Mouse (Mus musculus): ENCODE data around the gene Ifna5. TPM values are rescaled to one million over a fixed set of nuclear protein-coding genes. Genes with fewer than 3 reads are reported as not detected.
"Not testable (repeated sequence)": the region's sequence is repeated elsewhere in the genome, so short reads cannot be mapped to it uniquely, and the experiment has no call there.

The Ifna5 gene
- polyA plus RNA-seq (2014; fragmentation: Nextera tagmentation; extraction: Ambion mirVana) = not detected in 2 replicates

DNA sequence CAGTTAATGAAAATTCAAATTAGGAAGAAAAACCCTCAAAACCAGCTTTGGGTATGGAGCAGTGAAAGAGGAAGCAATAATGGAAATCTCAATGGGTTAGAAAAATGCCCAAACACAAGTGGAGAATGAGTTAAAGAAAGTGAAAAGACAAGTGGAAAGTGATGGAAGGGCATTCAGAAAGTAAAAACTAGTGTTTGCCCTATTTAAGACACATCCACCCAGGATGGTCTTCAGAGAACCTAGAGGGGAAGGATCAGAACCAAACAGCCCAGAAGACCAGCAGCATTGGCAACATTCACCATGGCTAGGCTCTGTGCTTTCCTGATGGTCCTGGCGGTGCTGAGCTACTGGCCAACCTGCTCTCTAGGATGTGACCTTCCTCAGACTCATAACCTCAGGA is at the start of gene Ifna5:
TSS of gene Ifna5 (plus strand) at position 301 of the 400 bp plus-strand sequence.
- not testable (repeated sequence) for H3K36me3 ChIP-seq (ENCODE audit: control insufficient read depth, insufficient read depth, low read length); ATAC-seq (replicated peaks; ENCODE audit: low FRiP score); H3K4me2 ChIP-seq; H3K27me3 ChIP-seq (replicated peaks; ENCODE audit: control insufficient read depth, insufficient read depth, low read length); H3K9me3 ChIP-seq (ENCODE audit: control insufficient read depth, low read length); H3K4me1 ChIP-seq (replicated peaks; ENCODE audit: control insufficient read depth, insufficient read depth, low read length); H3K9ac ChIP-seq (ENCODE audit: low read depth, low read length); H3K4me3 ChIP-seq (ENCODE audit: low read depth, low read length); DNase-seq (ENCODE audit: low spot score); H3K27ac ChIP-seq (ENCODE audit: low read depth, low read length)
- 61% methylated on average over 1 of the region's 1 CpGs for WGBS

DNA sequence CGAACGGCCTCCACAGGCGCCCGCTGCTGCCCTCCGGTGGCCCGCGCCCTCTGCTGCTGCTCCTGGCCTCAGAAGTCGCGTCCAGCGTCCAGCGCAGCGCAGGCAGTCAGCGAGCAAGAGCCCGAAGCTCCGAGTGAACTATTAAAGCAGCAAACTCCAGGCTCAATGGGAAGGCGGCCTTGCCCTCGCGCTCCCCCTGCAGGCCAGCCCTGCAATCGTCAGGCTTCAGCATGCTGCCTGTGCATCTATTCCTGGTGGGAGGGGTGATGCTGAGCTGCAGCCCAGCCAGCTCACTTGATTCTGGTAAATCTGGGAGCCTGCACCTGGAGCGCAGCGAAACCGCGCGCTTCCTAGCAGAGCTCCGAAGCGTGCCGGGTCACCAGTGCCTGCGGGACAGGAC is 46.9 kb upstream of the Ifna5 start, which contains the start of gene Gm13277:
TSS of gene Gm13277 (plus strand) at position 231 of the 400 bp plus-strand sequence.
- ATAC-seq (replicated peaks; ENCODE audit: low FRiP score); H3K27me3 ChIP-seq (replicated peaks; ENCODE audit: control insufficient read depth, insufficient read depth, low read length); H3K4me3 ChIP-seq (ENCODE audit: low read depth, low read length); H3K4me1 ChIP-seq (replicated peaks; ENCODE audit: control insufficient read depth, insufficient read depth, low read length); H3K4me2 ChIP-seq; H3K36me3 ChIP-seq (ENCODE audit: control insufficient read depth, insufficient read depth, low read length); H3K27ac ChIP-seq (ENCODE audit: low read depth, low read length); H3K9ac ChIP-seq (ENCODE audit: low read depth, low read length); DNase-seq (ENCODE audit: low spot score); H3K9me3 ChIP-seq (ENCODE audit: control insufficient read depth, low read length): not testable (repeated sequence)
- 0% methylated on average over 4 of the region's 28 CpGs for WGBS

DNA sequence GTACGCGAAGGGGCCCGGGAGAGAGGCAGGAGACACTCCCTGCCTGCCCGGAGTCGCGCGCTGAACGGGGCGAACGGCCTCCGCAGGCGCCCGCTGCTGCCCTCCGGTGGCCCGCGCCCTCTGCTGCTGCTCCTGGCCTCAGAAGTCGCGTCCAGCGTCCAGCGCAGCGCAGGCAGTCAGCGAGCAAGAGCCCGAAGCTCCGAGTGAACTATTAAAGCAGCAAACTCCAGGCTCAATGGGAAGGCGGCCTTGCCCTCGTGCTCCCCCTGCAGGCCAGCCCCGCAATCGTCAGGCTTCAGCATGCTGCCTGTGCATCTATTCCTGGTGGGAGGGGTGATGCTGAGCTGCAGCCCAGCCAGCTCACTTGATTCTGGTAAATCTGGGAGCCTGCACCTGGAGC is 44.1 kb upstream of the Ifna5 start, which contains the start of gene Gm13278:
TSS of gene Gm13278 (plus strand) at position 301 of the 400 bp plus-strand sequence.
- not testable (repeated sequence) for H3K27ac ChIP-seq (ENCODE audit: low read depth, low read length); DNase-seq (ENCODE audit: low spot score); H3K9ac ChIP-seq (ENCODE audit: low read depth, low read length); H3K4me1 ChIP-seq (replicated peaks; ENCODE audit: control insufficient read depth, insufficient read depth, low read length); H3K4me3 ChIP-seq (ENCODE audit: low read depth, low read length); H3K36me3 ChIP-seq (ENCODE audit: control insufficient read depth, insufficient read depth, low read length); ATAC-seq (replicated peaks; ENCODE audit: low FRiP score); H3K9me3 ChIP-seq (ENCODE audit: control insufficient read depth, low read length); H3K4me2 ChIP-seq; H3K27me3 ChIP-seq (replicated peaks; ENCODE audit: control insufficient read depth, insufficient read depth, low read length)
- WGBS = no CpG with 5 or more reads among the region's 28 CpGs

DNA sequence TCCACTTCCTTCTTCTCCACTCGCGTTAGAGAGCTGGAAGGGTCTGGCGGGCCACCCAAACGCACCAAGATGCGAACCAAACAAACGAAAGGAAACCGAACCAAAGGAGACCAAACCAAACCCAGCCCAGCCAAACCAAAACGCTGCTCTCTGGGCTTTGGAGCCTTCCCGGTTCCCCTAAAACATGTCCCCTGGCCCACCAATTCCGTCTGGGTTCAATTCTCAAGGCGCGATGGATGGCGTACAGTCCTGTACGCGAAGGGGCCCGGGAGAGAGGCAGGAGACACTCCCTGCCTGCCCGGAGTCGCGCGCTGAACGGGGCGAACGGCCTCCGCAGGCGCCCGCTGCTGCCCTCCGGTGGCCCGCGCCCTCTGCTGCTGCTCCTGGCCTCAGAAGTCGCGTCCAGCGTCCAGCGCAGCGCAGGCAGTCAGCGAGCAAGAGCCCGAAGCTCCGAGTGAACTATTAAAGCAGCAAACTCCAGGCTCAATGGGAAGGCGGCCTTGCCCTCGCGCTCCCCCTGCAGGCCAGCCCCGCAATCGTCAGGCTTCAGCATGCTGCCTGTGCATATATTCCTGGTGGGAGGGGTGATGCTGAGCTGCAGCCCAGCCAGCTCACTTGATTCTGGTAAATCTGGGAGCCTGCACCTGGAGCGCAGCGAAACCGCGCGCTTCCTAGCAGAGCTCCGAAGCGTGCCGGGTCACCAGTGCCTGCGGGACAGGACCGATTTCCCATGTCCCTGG is 41.2 kb upstream of the Ifna5 start, which contains the start of gene Gm13275:
TSS of gene Gm13275 (plus strand) at position 552 of the 740 bp plus-strand sequence.
- H3K27ac ChIP-seq (ENCODE audit: low read depth, low read length); H3K9me3 ChIP-seq (ENCODE audit: control insufficient read depth, low read length); ATAC-seq (replicated peaks; ENCODE audit: low FRiP score); DNase-seq (ENCODE audit: low spot score); H3K4me3 ChIP-seq (ENCODE audit: low read depth, low read length); H3K27me3 ChIP-seq (replicated peaks; ENCODE audit: control insufficient read depth, insufficient read depth, low read length); H3K9ac ChIP-seq (ENCODE audit: low read depth, low read length); H3K36me3 ChIP-seq (ENCODE audit: control insufficient read depth, insufficient read depth, low read length); H3K4me2 ChIP-seq; H3K4me1 ChIP-seq (replicated peaks; ENCODE audit: control insufficient read depth, insufficient read depth, low read length): not testable (repeated sequence)
- 0% methylated on average over 6 of the region's 52 CpGs for WGBS

DNA sequence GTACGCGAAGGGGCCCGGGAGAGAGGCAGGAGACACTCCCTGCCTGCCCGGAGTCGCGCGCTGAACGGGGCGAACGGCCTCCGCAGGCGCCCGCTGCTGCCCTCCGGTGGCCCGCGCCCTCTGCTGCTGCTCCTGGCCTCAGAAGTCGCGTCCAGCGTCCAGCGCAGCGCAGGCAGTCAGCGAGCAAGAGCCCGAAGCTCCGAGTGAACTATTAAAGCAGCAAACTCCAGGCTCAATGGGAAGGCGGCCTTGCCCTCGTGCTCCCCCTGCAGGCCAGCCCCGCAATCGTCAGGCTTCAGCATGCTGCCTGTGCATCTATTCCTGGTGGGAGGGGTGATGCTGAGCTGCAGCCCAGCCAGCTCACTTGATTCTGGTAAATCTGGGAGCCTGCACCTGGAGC is 38.2 kb upstream of the Ifna5 start, which contains the start of gene Gm13279:
TSS of gene Gm13279 (plus strand) at position 301 of the 400 bp plus-strand sequence.
- H3K36me3 ChIP-seq (ENCODE audit: control insufficient read depth, insufficient read depth, low read length); H3K9ac ChIP-seq (ENCODE audit: low read depth, low read length); H3K4me1 ChIP-seq (replicated peaks; ENCODE audit: control insufficient read depth, insufficient read depth, low read length); H3K4me2 ChIP-seq; H3K4me3 ChIP-seq (ENCODE audit: low read depth, low read length); H3K27me3 ChIP-seq (replicated peaks; ENCODE audit: control insufficient read depth, insufficient read depth, low read length); H3K27ac ChIP-seq (ENCODE audit: low read depth, low read length); DNase-seq (ENCODE audit: low spot score); ATAC-seq (replicated peaks; ENCODE audit: low FRiP score); H3K9me3 ChIP-seq (ENCODE audit: control insufficient read depth, low read length): not testable (repeated sequence)
- WGBS = no CpG with 5 or more reads among the region's 28 CpGs

DNA sequence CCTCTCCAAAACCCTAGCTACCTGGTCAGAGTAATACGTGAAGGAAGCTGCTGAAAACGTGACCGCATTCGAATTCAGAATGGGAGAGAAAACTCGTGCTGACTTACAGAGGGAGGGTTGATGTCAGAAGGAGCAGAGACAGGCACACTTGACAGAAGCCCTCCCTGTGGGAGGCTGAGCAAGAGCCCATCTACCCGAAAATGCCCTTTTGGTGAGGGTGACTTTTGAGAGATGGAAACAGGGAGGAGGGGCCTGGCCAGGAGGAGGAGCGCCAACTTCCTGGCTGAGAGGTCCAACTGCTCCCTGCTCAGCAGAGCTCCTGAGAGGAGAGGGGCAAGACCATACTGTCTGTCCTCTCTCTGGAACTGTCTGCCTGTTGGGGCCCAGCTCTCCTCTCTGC is 36.0 kb upstream of the Ifna5 start, which contains the start of gene Gm13285:
TSS of gene Gm13285 (plus strand) at position 301 of the 400 bp plus-strand sequence.
- not testable (repeated sequence) for H3K27me3 ChIP-seq (replicated peaks; ENCODE audit: control insufficient read depth, insufficient read depth, low read length); H3K27ac ChIP-seq (ENCODE audit: low read depth, low read length); H3K36me3 ChIP-seq (ENCODE audit: control insufficient read depth, insufficient read depth, low read length); H3K4me3 ChIP-seq (ENCODE audit: low read depth, low read length); H3K9ac ChIP-seq (ENCODE audit: low read depth, low read length); H3K4me1 ChIP-seq (replicated peaks; ENCODE audit: control insufficient read depth, insufficient read depth, low read length); H3K9me3 ChIP-seq (ENCODE audit: control insufficient read depth, low read length); ATAC-seq (replicated peaks; ENCODE audit: low FRiP score); DNase-seq (ENCODE audit: low spot score); H3K4me2 ChIP-seq
- WGBS = 6% methylated on average over 2 of the region's 7 CpGs

DNA sequence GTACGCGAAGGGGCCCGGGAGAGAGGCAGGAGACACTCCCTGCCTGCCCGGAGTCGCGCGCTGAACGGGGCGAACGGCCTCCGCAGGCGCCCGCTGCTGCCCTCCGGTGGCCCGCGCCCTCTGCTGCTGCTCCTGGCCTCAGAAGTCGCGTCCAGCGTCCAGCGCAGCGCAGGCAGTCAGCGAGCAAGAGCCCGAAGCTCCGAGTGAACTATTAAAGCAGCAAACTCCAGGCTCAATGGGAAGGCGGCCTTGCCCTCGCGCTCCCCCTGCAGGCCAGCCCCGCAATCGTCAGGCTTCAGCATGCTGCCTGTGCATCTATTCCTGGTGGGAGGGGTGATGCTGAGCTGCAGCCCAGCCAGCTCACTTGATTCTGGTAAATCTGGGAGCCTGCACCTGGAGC is 32.4 kb upstream of the Ifna5 start, which contains the start of gene Gm13287:
TSS of gene Gm13287 (plus strand) at position 301 of the 400 bp plus-strand sequence.
- H3K27me3 ChIP-seq (replicated peaks; ENCODE audit: control insufficient read depth, insufficient read depth, low read length); H3K4me1 ChIP-seq (replicated peaks; ENCODE audit: control insufficient read depth, insufficient read depth, low read length); H3K36me3 ChIP-seq (ENCODE audit: control insufficient read depth, insufficient read depth, low read length); ATAC-seq (replicated peaks; ENCODE audit: low FRiP score); H3K4me2 ChIP-seq; H3K4me3 ChIP-seq (ENCODE audit: low read depth, low read length); H3K9ac ChIP-seq (ENCODE audit: low read depth, low read length); H3K27ac ChIP-seq (ENCODE audit: low read depth, low read length); H3K9me3 ChIP-seq (ENCODE audit: control insufficient read depth, low read length); DNase-seq (ENCODE audit: low spot score): not testable (repeated sequence)
- no CpG with 5 or more reads among the region's 29 CpGs for WGBS

DNA sequence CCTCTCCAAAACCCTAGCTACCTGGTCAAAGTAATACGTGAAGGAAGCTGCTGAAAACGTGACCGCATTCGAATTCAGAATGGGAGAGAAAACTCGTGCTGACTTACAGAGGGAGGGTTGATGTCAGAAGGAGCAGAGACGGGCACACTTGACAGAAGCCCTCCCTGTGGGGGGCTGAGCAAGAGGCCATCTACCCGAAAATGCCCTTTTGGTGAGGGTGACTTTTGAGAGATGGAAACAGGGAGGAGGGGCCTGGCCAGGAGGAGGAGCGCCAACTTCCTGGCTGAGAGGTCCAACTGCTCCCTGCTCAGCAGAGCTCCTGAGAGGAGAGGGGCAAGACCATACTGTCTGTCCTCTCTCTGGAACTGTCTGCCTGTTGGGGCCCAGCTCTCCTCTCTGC is 30.1 kb upstream of the Ifna5 start, which contains the start of gene Gm13288:
TSS of gene Gm13288 (plus strand) at position 301 of the 400 bp plus-strand sequence.
- H3K9ac ChIP-seq (ENCODE audit: low read depth, low read length); ATAC-seq (replicated peaks; ENCODE audit: low FRiP score); H3K4me2 ChIP-seq; H3K27me3 ChIP-seq (replicated peaks; ENCODE audit: control insufficient read depth, insufficient read depth, low read length); H3K4me3 ChIP-seq (ENCODE audit: low read depth, low read length); H3K9me3 ChIP-seq (ENCODE audit: control insufficient read depth, low read length); H3K4me1 ChIP-seq (replicated peaks; ENCODE audit: control insufficient read depth, insufficient read depth, low read length); H3K27ac ChIP-seq (ENCODE audit: low read depth, low read length); H3K36me3 ChIP-seq (ENCODE audit: control insufficient read depth, insufficient read depth, low read length); DNase-seq (ENCODE audit: low spot score): not testable (repeated sequence)
- WGBS = no CpG with 5 or more reads among the region's 8 CpGs
